Mouse (Mus musculus): ENCODE results near the gene Ptgfrn.

Ptgfrn gene

GRCm38 (mm10) chr3:101037984-101038545 lies 72.0 kb downstream of the Ptgfrn start:
- no peak for DNase-seq (ENCODE audit: low spot score in 2 of 2)

GRCm38 (mm10) chr3:101036001-101036400 lies 74.1 kb downstream of the Ptgfrn start:
- DNase-seq (ENCODE audit: low spot score in 2 of 2) = no peak

GRCm38 (mm10) chr3:101034509-101034908 lies 75.6 kb downstream of the Ptgfrn start:
- DNase-seq (ENCODE audit: low spot score in 2 of 2) = no peak

- DNase-seq (ENCODE audit: low spot score in 2 of 2) = no peak
Observed at GRCm38 (mm10) chr3:101033644-101034043, 76.4 kb downstream of the Ptgfrn start.

GRCm38 (mm10) chr3:101031456-101032142 lies 78.5 kb downstream of the Ptgfrn start:
- DNase-seq (ENCODE audit: low spot score in 2 of 2) = no peak

- no peak for DNase-seq (ENCODE audit: low spot score in 2 of 2)
Observed at GRCm38 (mm10) chr3:101030630-101031029, 79.4 kb downstream of the Ptgfrn start.

GRCm38 (mm10) chr3:101029339-101029738 lies 80.7 kb downstream of the Ptgfrn start, which contains the start of gene Cd101:
Cd101 (minus strand) TSS chr3:101029556.
- DNase-seq (ENCODE audit: low spot score in 2 of 2) = peak; percentile 27 to 28

GRCm38 (mm10) chr3:101026741-101027140 lies 83.3 kb downstream of the Ptgfrn start:
- no peak for DNase-seq (ENCODE audit: low spot score in 2 of 2)

- DNase-seq (ENCODE audit: low spot score in 2 of 2) = no peak
Observed at GRCm38 (mm10) chr3:101022967-101023366, 87.1 kb downstream of the Ptgfrn start.

- DNase-seq (ENCODE audit: low spot score in 2 of 2) = no peak
Observed at GRCm38 (mm10) chr3:101021481-101022051, 88.5 kb downstream of the Ptgfrn start.

GRCm38 (mm10) chr3:101021073-101021472 lies 89.0 kb downstream of the Ptgfrn start:
- no peak for DNase-seq (ENCODE audit: low spot score in 2 of 2)

GRCm38 (mm10) chr3:101018494-101018893 lies 91.6 kb downstream of the Ptgfrn start:
- DNase-seq (ENCODE audit: low spot score in 2 of 2) = no peak

GRCm38 (mm10) chr3:101016050-101016449 lies 94.0 kb downstream of the Ptgfrn start:
- no peak for DNase-seq (ENCODE audit: low spot score in 2 of 2)

- no peak for DNase-seq (ENCODE audit: low spot score in 2 of 2)
Observed at GRCm38 (mm10) chr3:101015254-101015653, 94.8 kb downstream of the Ptgfrn start.

- no peak for DNase-seq (ENCODE audit: low spot score in 2 of 2)
Observed at GRCm38 (mm10) chr3:101013536-101013935, 96.5 kb downstream of the Ptgfrn start.

- no peak for DNase-seq (ENCODE audit: low spot score in 2 of 2)
Observed at GRCm38 (mm10) chr3:101013005-101013404, 97.1 kb downstream of the Ptgfrn start.

GRCm38 (mm10) chr3:101012597-101012996 lies 97.5 kb downstream of the Ptgfrn start:
- peak in 1 of 2 experiments; percentile 14 for DNase-seq (ENCODE audit: low spot score in 2 of 2)

GRCm38 (mm10) chr3:101012131-101012571 lies 97.9 kb downstream of the Ptgfrn start:
- peak in 1 of 2 experiments; percentile 14 for DNase-seq (ENCODE audit: low spot score in 2 of 2)

- DNase-seq (ENCODE audit: low spot score in 2 of 2) = no peak
Observed at GRCm38 (mm10) chr3:101011203-101011600, 98.9 kb downstream of the Ptgfrn start.

GRCm38 (mm10) chr3:101010589-101011202 lies 99.4 kb downstream of the Ptgfrn start:
- DNase-seq (ENCODE audit: low spot score in 2 of 2) = peak; percentile 52 to 60

- DNase-seq (ENCODE audit: low spot score in 2 of 2) = no peak
Observed at GRCm38 (mm10) chr3:101007112-101007782, 102.8 kb downstream of the Ptgfrn start.

- DNase-seq (ENCODE audit: low spot score in 2 of 2) = no peak
Observed at GRCm38 (mm10) chr3:101005392-101005791, 104.7 kb downstream of the Ptgfrn start.

All from spleen, postnatal 36 days (tissue).